ENCODE assay signal across 9 mouse cellular contexts in the genomic region with DNA sequence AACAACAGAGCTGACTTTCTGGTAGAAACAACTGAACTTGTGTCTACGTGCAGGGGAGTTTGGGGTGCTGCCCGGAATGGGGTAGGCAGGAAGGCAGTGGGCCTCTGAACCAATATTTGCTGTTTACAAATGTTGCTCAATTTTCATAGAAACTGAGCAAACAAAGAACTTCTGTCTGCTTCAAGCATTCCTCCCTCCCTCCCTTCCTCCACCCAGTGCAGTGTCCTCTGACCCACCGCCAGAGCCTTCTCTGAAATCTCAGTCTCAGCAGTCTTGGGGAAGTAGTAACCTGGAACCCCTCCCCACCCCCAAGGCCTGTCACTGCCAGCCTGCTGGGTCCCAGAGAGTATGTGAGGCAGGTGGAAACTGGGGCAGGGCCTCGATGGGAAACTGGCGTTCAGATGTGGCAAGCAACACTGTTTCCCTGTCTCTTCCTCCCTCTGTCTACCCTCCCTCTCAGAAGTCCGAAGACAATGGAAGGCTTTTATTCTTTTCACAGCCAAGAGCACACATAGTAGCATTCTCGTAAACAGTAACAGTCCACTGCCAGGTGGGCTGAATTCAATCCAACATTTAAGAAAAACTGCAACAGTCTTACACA. TPM values are rescaled to one million over a fixed set of nuclear protein-coding genes. Genes with fewer than 3 reads are reported as not detected.
DNase-seq lines count a peak whose midpoint lies in the region; ATAC-seq and TF ChIP-seq lines count a peak whose summit lies in the region.
"Had no signal": no experiment of that assay in that cellular context is flagged by ENCODE, and none has a peak within 500 bp of the region (broad histone marks: within the 10 kb centered on the region; RNA-seq: fewer than 3 reads in every experiment).

No protein-coding gene starts in this region.

- H3K36me3 ChIP-seq in kidney, adult 2 months (ENCODE audit: control insufficient read depth, insufficient read depth, low read length), result no peaks in the 10 kb centered on the region
- H3K36me3 ChIP-seq in kidney, embryonic 15.5 days, result no peaks in the 10 kb centered on the region
- H3K36me3 ChIP-seq in intestine, embryonic 16.5 days (ENCODE audit: control insufficient read depth, insufficient read depth, low read length), result no peaks in the 10 kb centered on the region
- no peaks in the 10 kb centered on the region for H3K36me3 ChIP-seq in heart, embryonic 11.5 days (ENCODE audit: control insufficient read depth, insufficient read depth, low read length)
- no peaks in the 10 kb centered on the region for H3K36me3 ChIP-seq in midbrain, embryonic 11.5 days (ENCODE audit: control insufficient read depth, insufficient read depth, low read length)
- H3K36me3 ChIP-seq: embryonic facial prominence, embryonic 12.5 days had no signal

- ATAC-seq in kidney, embryonic 15.5 days (replicated peaks; ENCODE audit: low FRiP score), result no peak
- ATAC-seq in intestine, embryonic 16.5 days, result peak; percentile 52
- ATAC-seq in heart, embryonic 11.5 days (replicated peaks; ENCODE audit: insufficient number of reproducible peaks, low FRiP score, low TSS enrichment), result no peak
- no peak for ATAC-seq in midbrain, embryonic 11.5 days (ENCODE audit: low FRiP score)

- H3K9ac ChIP-seq in kidney, embryonic 15.5 days, result no peak overlapping the region
- no peak overlapping the region for H3K9ac ChIP-seq in intestine, embryonic 16.5 days (ENCODE audit: low read depth, low read length)
- no peak overlapping the region for H3K9ac ChIP-seq in heart, embryonic 11.5 days (ENCODE audit: low read depth, low read length)
- H3K9ac ChIP-seq in midbrain, embryonic 11.5 days (ENCODE audit: low read length), result no peak overlapping the region
- H3K9ac ChIP-seq: embryonic facial prominence, embryonic 12.5 days had no signal

- no peaks in the 10 kb centered on the region for H3K9me3 ChIP-seq in kidney, embryonic 15.5 days (replicated peaks)
- H3K9me3 ChIP-seq in intestine, embryonic 16.5 days (ENCODE audit: control insufficient read depth, low read length), result no peaks in the 10 kb centered on the region
- H3K9me3 ChIP-seq in heart, embryonic 11.5 days (replicated peaks; ENCODE audit: control insufficient read depth, low read length), result no peaks in the 10 kb centered on the region
- no peaks in the 10 kb centered on the region for H3K9me3 ChIP-seq in midbrain, embryonic 11.5 days (ENCODE audit: control insufficient read depth, low read length)
- H3K9me3 ChIP-seq: embryonic facial prominence, embryonic 12.5 days had no signal

- peak; percentile 7 for DNase-seq in kidney, adult 2 months
- peak; percentile 83 for DNase-seq in brain, adult 2 months (ENCODE audit: low read depth, low spot score)
- peak; percentile 57 to 58 for DNase-seq in lung, postnatal 4 days
- no peak for DNase-seq in thymus, postnatal 4 days
- DNase-seq in midbrain, embryonic 11.5 days (ENCODE audit: low spot score, missing footprints), result no peak

- no peak overlapping the region for H3K4me3 ChIP-seq in kidney, adult 2 months (ENCODE audit: insufficient read depth, low read depth, low read length)
- no peak overlapping the region for H3K4me3 ChIP-seq in kidney, embryonic 15.5 days (replicated peaks)
- no peak overlapping the region for H3K4me3 ChIP-seq in intestine, embryonic 16.5 days (ENCODE audit: low read length)
- H3K4me3 ChIP-seq in heart, embryonic 11.5 days (ENCODE audit: low read depth, low read length), result no peak overlapping the region
- no peak overlapping the region for H3K4me3 ChIP-seq in midbrain, embryonic 11.5 days (ENCODE audit: low read depth, low read length)
- H3K4me3 ChIP-seq: embryonic facial prominence, embryonic 12.5 days had no signal

- H3K4me1 ChIP-seq in kidney, adult 2 months (ENCODE audit: control insufficient read depth, insufficient read depth, low read length), result no peaks in the 10 kb centered on the region; the same call in 1 of the 2 replicates
- H3K4me1 ChIP-seq in kidney, embryonic 15.5 days, result peaks cover 5% of the 10 kb centered on the region; the same call in 1 of the 2 replicates
- H3K4me1 ChIP-seq in intestine, embryonic 16.5 days (ENCODE audit: control insufficient read depth, insufficient read depth, low read length), result no peaks in the 10 kb centered on the region
- 0 out of 2 replicates have a peak, but pooled peaks cover 2% of the 10 kb centered on the region for H3K4me1 ChIP-seq in heart, embryonic 11.5 days (ENCODE audit: control insufficient read depth, insufficient read depth, low read length)
- no peaks in the 10 kb centered on the region; the same call in 1 of the 2 replicates for H3K4me1 ChIP-seq in midbrain, embryonic 11.5 days (ENCODE audit: control insufficient read depth, insufficient read depth, low read length)

- TF ChIP-seq CTCF in kidney, adult 2 months (conservative IDR thresholded peaks at IDR 0.05; ENCODE audit: insufficient read depth, insufficient read length, low read depth, low read length), result no peak

- no peak overlapping the region for H3K27ac ChIP-seq in kidney, adult 2 months (ENCODE audit: insufficient read depth, low read depth, low read length)
- H3K27ac ChIP-seq in kidney, embryonic 15.5 days, result no peak overlapping the region
- H3K27ac ChIP-seq in intestine, embryonic 16.5 days (ENCODE audit: low read length), result no peak overlapping the region
- no peak overlapping the region for H3K27ac ChIP-seq in heart, embryonic 11.5 days (ENCODE audit: low read depth, low read length)
- H3K27ac ChIP-seq in midbrain, embryonic 11.5 days (ENCODE audit: low read depth, low read length), result no peak overlapping the region
- H3K27ac ChIP-seq: embryonic facial prominence, embryonic 12.5 days had no signal

- no peak overlapping the region for H3K4me2 ChIP-seq in kidney, embryonic 15.5 days
- no peak overlapping the region for H3K4me2 ChIP-seq in intestine, embryonic 16.5 days (ENCODE audit: low read depth, low read length)
- no peak overlapping the region for H3K4me2 ChIP-seq in heart, embryonic 11.5 days
- no peak overlapping the region for H3K4me2 ChIP-seq in midbrain, embryonic 11.5 days
- H3K4me2 ChIP-seq: embryonic facial prominence, embryonic 12.5 days had no signal

- no peak for TF ChIP-seq POLR2A in kidney, adult 2 months (IDR thresholded peaks at IDR 0.05; ENCODE audit: low read depth, low read length)

- 69% methylated on average over 7 of the region's 7 CpGs for WGBS in kidney, adult 2 months
- WGBS in kidney, embryonic 15.5 days, result 70% methylated on average over 7 of the region's 7 CpGs
- WGBS in intestine, embryonic 16.5 days, result 52% methylated on average over 7 of the region's 7 CpGs
- WGBS in heart, embryonic 11.5 days (ENCODE audit: insufficient replicate concordance), result 56% methylated on average over 7 of the region's 7 CpGs
- WGBS in midbrain, embryonic 11.5 days, result 68% methylated on average over 7 of the region's 7 CpGs

- no peaks in the 10 kb centered on the region for H3K27me3 ChIP-seq in kidney, adult 2 months (replicated peaks; ENCODE audit: control insufficient read depth, insufficient read depth, low read length)
- no peaks in the 10 kb centered on the region for H3K27me3 ChIP-seq in kidney, embryonic 15.5 days
- no peaks in the 10 kb centered on the region; the same call in 1 of the 2 replicates for H3K27me3 ChIP-seq in intestine, embryonic 16.5 days (replicated peaks; ENCODE audit: control insufficient read depth, insufficient read depth, low read length)
- no peaks in the 10 kb centered on the region for H3K27me3 ChIP-seq in heart, embryonic 11.5 days (ENCODE audit: control insufficient read depth, insufficient read depth, low read length)
- no peaks in the 10 kb centered on the region for H3K27me3 ChIP-seq in midbrain, embryonic 11.5 days (ENCODE audit: control insufficient read depth, insufficient read depth, low read length)
- H3K27me3 ChIP-seq: embryonic facial prominence, embryonic 12.5 days had no signal

RNA-seq across cellular contexts. Expression of a gene that starts 4.4 kb away (rescaled TPM):
- 147 TPM in 2 replicates for polyA plus RNA-seq in kidney, adult 2 months (2012; rRNA removed)
- 66.2 and 161 TPM in 2 replicates for polyA plus RNA-seq in kidney, embryonic 15.5 days (2015; fragmentation: Nextera tagmentation; extraction: Ambion mirVana)
- 249 and 380 TPM in 2 replicates for polyA plus RNA-seq in intestine, embryonic 16.5 days (2015; fragmentation: Nextera tagmentation; extraction: Ambion mirVana)
- 45.7 and 88.4 TPM in 2 replicates for polyA plus RNA-seq in heart, embryonic 11.5 days (2014; fragmentation: Nextera tagmentation; extraction: Ambion mirVana)
- polyA plus RNA-seq in midbrain, embryonic 11.5 days (2014; fragmentation: Nextera tagmentation; extraction: Ambion mirVana), result 18.0 and 18.7 TPM in 2 replicates

RNA-seq across cellular contexts. Expression of a gene that starts 4.6 kb away (rescaled TPM):
- polyA plus RNA-seq in kidney, adult 2 months (2012; rRNA removed), result not detected in 2 replicates
- polyA plus RNA-seq in kidney, embryonic 15.5 days (2015; fragmentation: Nextera tagmentation; extraction: Ambion mirVana), result 1.1 and 3.9 TPM in 2 replicates
- polyA plus RNA-seq in intestine, embryonic 16.5 days (2015; fragmentation: Nextera tagmentation; extraction: Ambion mirVana), result not detected in 2 replicates
- 0.44 and 2.0 TPM in 2 replicates for polyA plus RNA-seq in heart, embryonic 11.5 days (2014; fragmentation: Nextera tagmentation; extraction: Ambion mirVana)
- polyA plus RNA-seq in midbrain, embryonic 11.5 days (2014; fragmentation: Nextera tagmentation; extraction: Ambion mirVana), result 1.5 and 4.6 TPM in 2 replicates

RNA-seq across cellular contexts. Expression of a gene that starts 32.7 kb away (rescaled TPM):
- polyA plus RNA-seq in kidney, adult 2 months (2012; rRNA removed), result 35.4 and 44.4 TPM in 2 replicates
- polyA plus RNA-seq in kidney, embryonic 15.5 days (2015; fragmentation: Nextera tagmentation; extraction: Ambion mirVana), result 58.7 and 62.9 TPM in 2 replicates
- 51.0 and 51.7 TPM in 2 replicates for polyA plus RNA-seq in intestine, embryonic 16.5 days (2015; fragmentation: Nextera tagmentation; extraction: Ambion mirVana)
- polyA plus RNA-seq in heart, embryonic 11.5 days (2014; fragmentation: Nextera tagmentation; extraction: Ambion mirVana), result 47.3 and 50.6 TPM in 2 replicates
- polyA plus RNA-seq in midbrain, embryonic 11.5 days (2014; fragmentation: Nextera tagmentation; extraction: Ambion mirVana), result 61.5 and 62.6 TPM in 2 replicates

Comparison
In these comparisons a context has a peak if more than half of its experiments do, and no peak if none do; other contexts are left out.
1. DNase-seq: peak in kidney, adult 2 months (single experiment), brain, adult 2 months (single experiment) and lung, postnatal 4 days (2 of 2); none in thymus, postnatal 4 days (single experiment) and midbrain, embryonic 11.5 days (single experiment).